Mouse (Mus musculus) liver, embryonic 15.5 days (tissue): ENCODE data around the gene Cpb1. TPM values are rescaled to one million over a fixed set of nuclear protein-coding genes. Genes with fewer than 3 reads are reported as not detected.

Experiments used
- ATAC-seq: fragments of 200-750 bp; cut with Nextera tagmentation; 2 replicates; pipeline ENCODE4 v1.8.0; 2017; ENCODE audit warnings: moderate number of reproducible peaks, mild to moderate bottlenecking, moderate library complexity; ENCODE audit not compliant: insufficient read depth
- H3K27ac ChIP-seq: fragments of 300-500 bp; sonication (generic); replicated peaks from 2 replicates; pipeline ENCODE4 v1.5.1; 2015; ENCODE audit warnings: mild to moderate bottlenecking, inconsistent platforms
- H3K27me3 ChIP-seq: fragments of 300-500 bp; sonication (generic); 2 replicates; pipeline ENCODE4 v1.6.1; 2015; ENCODE audit warnings: mild to moderate bottlenecking, inconsistent platforms
- H3K36me3 ChIP-seq: fragments of 300-500 bp; sonication (generic); replicated peaks from 2 replicates; pipeline ENCODE4 v1.6.1; 2015; ENCODE audit warnings: moderate library complexity, mild to moderate bottlenecking, inconsistent platforms
- H3K4me1 ChIP-seq: fragments of 300-500 bp; sonication (generic); replicated peaks from 2 replicates; pipeline ENCODE4 v1.6.1; 2015; ENCODE audit warnings: inconsistent platforms
- H3K4me2 ChIP-seq: fragments of 300-500 bp; sonication (generic); 2 replicates; pipeline ENCODE4 v1.6.1; 2015; ENCODE audit warnings: moderate library complexity, mild to moderate bottlenecking, inconsistent platforms
- H3K4me3 ChIP-seq: fragments of 300-500 bp; sonication (generic); replicated peaks from 2 replicates; pipeline ENCODE4 v1.5.1; 2015; ENCODE audit warnings: mild to moderate bottlenecking, inconsistent platforms
- H3K9ac ChIP-seq: fragments of 300-500 bp; sonication (generic); 2 replicates; pipeline ENCODE4 v1.6.1; 2015; ENCODE audit warnings: moderate library complexity, mild to moderate bottlenecking, inconsistent platforms
- H3K9me3 ChIP-seq: fragments of 300-500 bp; sonication (generic); replicated peaks from 2 replicates; pipeline ENCODE4 v1.6.1; 2016; ENCODE audit warnings: inconsistent platforms
- WGBS: fragments of 180-500 bp; shearing (Covaris S2); methylation state at CpG from one replicate; pipeline ENCODE4 v1.1.7; 2015; ENCODE audit warnings: mixed read lengths; ENCODE audit not compliant: insufficient replicate concordance; 5-methylcytosine and 5-hydroxymethylcytosine counted together
- polyA plus RNA-seq: library from polyadenylated mRNA; unstranded; fragments of >200 nt; fragmentation: Nextera tagmentation; extraction: Ambion mirVana; gene quantifications from 2 replicates; pipeline ENCODE4 v1.2.1, GENCODE M21; 2015

Cpb1 gene
- polyA plus RNA-seq: 0.06 and 0.61 TPM in 2 replicates

DNA sequence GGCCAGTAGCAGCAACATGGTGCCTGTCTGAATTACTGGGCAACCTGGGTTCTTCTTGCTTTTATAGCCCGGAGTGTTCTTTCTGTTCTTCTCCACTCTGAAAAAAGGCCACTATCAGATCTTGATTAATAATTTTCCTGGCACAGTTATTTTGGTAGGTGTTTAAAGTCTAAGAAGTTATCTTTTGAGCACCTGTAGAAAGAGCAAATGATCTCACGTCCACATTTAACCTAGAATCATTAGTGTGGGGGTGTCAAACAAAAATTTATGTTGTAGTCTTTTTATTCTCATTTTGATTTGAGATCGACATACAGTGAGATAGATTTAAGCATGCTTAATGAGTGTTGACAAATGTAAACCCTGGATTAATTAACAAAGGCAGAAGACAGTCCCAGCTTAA lies at the start of gene Cpb1:
Cpb1 (minus strand) TSS at position 101 of the 400 bp plus-strand sequence.
- 64% methylated on average over 3 of the region's 3 CpGs for WGBS
- no peak for ATAC-seq
- H3K9me3 ChIP-seq: no peaks in the 10 kb centered on the region
- H3K4me1 ChIP-seq: no peaks in the 10 kb centered on the region
- no peak within 1 kb of the TSS for H3K4me2 ChIP-seq
- no peak within 1 kb of the TSS for H3K9ac ChIP-seq
- H3K27ac ChIP-seq: no peak within 1 kb of the TSS
- no peaks in the 10 kb centered on the region for H3K27me3 ChIP-seq
- H3K4me3 ChIP-seq: no peak within 1 kb of the TSS
- H3K36me3 ChIP-seq: no peaks in the 10 kb centered on the region

DNA sequence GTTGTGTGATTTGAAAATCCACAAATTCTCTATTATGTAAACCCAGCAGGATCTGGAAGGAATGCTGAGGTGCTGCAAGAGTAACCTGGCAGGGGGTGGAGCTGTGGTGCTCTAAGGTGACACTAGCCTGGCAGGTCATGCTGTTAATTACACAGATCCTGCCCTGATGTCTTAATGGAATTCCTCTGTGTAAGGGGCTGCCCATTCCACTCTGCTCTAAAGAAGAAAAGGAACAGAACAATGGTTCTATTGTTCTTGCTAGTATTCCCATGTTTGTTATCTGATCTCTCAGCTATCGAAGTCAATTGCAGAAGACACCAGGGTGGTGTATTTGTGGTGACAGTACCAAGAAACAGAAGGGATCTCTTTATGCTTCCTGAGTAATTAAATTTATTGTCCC lies 41.7 kb upstream of the Cpb1 start:
- Histone ChIP-seq H3K9me3 (no peaks in the 10 kb centered on the region), H3K4me2 (no peak overlapping the region), H3K36me3 (no peaks in the 10 kb centered on the region), H3K27me3 (no peaks in the 10 kb centered on the region), H3K9ac (no peak overlapping the region), H3K4me1 (no peaks in the 10 kb centered on the region), H3K27ac (no peak overlapping the region), H3K4me3 (no peak overlapping the region)
- ATAC-seq: no peak
- WGBS: 20% methylated on average over 1 of the region's 1 CpGs

DNA sequence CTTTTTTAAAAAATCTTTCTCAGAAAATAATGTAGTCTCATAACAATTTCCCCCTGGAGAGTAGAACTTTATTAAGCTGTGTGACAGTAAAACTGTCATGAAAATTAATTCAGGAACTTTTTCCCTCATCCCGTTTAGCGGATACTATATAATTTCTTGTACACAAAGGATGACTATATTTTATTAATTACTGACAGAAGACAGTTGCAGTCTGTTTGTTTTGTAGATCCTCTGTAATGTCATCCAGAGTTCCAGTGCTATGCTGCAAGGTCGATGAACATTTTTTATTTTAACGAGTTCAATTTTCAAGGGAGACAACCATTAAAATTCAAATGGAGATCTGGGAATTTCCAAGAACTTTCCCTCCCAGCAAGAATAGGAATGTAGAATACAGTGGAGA lies 33.6 kb upstream of the Cpb1 start:
- no peaks in the 10 kb centered on the region for H3K36me3 ChIP-seq
- H3K9me3 ChIP-seq: no peaks in the 10 kb centered on the region
- H3K9ac ChIP-seq: no peak overlapping the region
- no peak overlapping the region for H3K4me3 ChIP-seq
- H3K27ac ChIP-seq: no peak overlapping the region
- no peaks in the 10 kb centered on the region for H3K27me3 ChIP-seq
- H3K4me1 ChIP-seq: no peaks in the 10 kb centered on the region
- ATAC-seq: no peak
- H3K4me2 ChIP-seq: no peak overlapping the region
- 74% methylated on average over 4 of the region's 4 CpGs for WGBS

DNA sequence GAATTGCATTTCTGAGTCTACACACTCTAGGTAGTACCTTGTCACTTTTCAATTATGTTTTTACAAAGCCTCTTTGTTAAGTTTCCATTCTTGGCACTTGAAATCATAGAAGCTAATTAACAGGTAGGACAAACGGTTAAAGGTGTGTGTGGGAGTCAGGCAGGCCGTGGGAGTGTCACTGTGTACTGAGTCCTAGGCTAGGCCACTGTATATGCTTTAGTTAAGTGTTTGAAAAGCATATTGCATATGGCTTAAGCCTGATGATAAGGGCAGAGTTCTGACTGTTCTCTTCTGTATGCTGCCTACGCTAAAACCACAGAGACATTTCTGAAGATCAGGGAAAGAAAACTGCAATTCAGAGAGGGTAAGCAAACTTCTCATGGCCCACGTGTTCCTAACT lies 31.7 kb upstream of the Cpb1 start:
- Histone ChIP-seq H3K9ac (no peak overlapping the region), H3K27ac (no peak overlapping the region), H3K4me1 (no peaks in the 10 kb centered on the region), H3K27me3 (no peaks in the 10 kb centered on the region), H3K36me3 (no peaks in the 10 kb centered on the region), H3K4me2 (no peak overlapping the region), H3K4me3 (no peak overlapping the region), H3K9me3 (no peaks in the 10 kb centered on the region)
- 47% methylated on average over 4 of the region's 4 CpGs for WGBS
- ATAC-seq: no peak

- no peak overlapping the region for H3K27ac ChIP-seq
- H3K4me3 ChIP-seq: no peak overlapping the region
- H3K27me3 ChIP-seq: no peaks in the 10 kb centered on the region
- H3K9ac ChIP-seq: no peak overlapping the region
- no peaks in the 10 kb centered on the region for H3K36me3 ChIP-seq
- peak; percentile 5; the same call in 1 of the 2 replicates for ATAC-seq
- H3K4me2 ChIP-seq: no peak overlapping the region
- no peaks in the 10 kb centered on the region for H3K9me3 ChIP-seq
- WGBS: 5% methylated on average over 2 of the region's 2 CpGs
- no peaks in the 10 kb centered on the region for H3K4me1 ChIP-seq
Measured at GRCm38 (mm10) chr3:20304758-20305352, 29.3 kb upstream of the Cpb1 start.

DNA sequence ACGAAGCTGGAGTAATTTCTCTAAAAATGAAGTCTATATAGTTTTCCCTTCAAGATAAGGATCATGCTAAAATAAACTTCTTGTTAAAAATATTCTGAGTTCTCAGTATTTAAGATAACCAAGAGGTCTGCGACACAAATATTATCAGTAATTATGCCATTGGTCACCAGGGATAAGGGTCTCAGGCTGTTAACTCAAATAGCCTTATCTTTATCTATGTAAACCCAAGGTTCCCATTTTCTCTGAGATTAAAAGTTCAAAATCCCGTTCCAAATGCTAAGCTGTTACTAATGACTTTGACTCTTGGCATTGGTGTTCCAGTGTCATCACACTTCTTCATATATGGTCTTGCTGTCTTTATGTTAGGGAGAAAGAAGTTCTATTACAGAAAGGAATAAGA lies 20.0 kb upstream of the Cpb1 start:
- no peak for ATAC-seq
- H3K4me3 ChIP-seq: no peak overlapping the region
- no peaks in the 10 kb centered on the region for H3K36me3 ChIP-seq
- H3K27me3 ChIP-seq: no peaks in the 10 kb centered on the region
- 15% methylated on average over 3 of the region's 3 CpGs for WGBS
- no peaks in the 10 kb centered on the region for H3K4me1 ChIP-seq
- H3K9ac ChIP-seq: no peak overlapping the region
- H3K9me3 ChIP-seq: no peaks in the 10 kb centered on the region
- no peak overlapping the region for H3K27ac ChIP-seq
- no peak overlapping the region for H3K4me2 ChIP-seq

GRCm38 (mm10) chr3:20294542-20295348 lies 19.2 kb upstream of the Cpb1 start:
- Histone ChIP-seq H3K4me1 (no peaks in the 10 kb centered on the region), H3K9ac (no peak overlapping the region), H3K4me3 (no peak overlapping the region), H3K9me3 (no peaks in the 10 kb centered on the region), H3K4me2 (no peak overlapping the region), H3K27me3 (no peaks in the 10 kb centered on the region), H3K36me3 (no peaks in the 10 kb centered on the region), H3K27ac (no peak overlapping the region)
- WGBS: 58% methylated on average over 9 of the region's 9 CpGs
- ATAC-seq: no peak

- no peak for ATAC-seq
- Histone ChIP-seq H3K4me3 (no peak overlapping the region), H3K4me2 (no peak overlapping the region), H3K36me3 (no peaks in the 10 kb centered on the region), H3K9ac (no peak overlapping the region), H3K4me1 (no peaks in the 10 kb centered on the region), H3K9me3 (no peaks in the 10 kb centered on the region), H3K27ac (no peak overlapping the region), H3K27me3 (no peaks in the 10 kb centered on the region)
Measured at GRCm38 (mm10) chr3:20291370-20291769, 15.8 kb upstream of the Cpb1 start.

GRCm38 (mm10) chr3:20288761-20289160 lies 13.2 kb upstream of the Cpb1 start:
- no peak overlapping the region for H3K4me2 ChIP-seq
- no peaks in the 10 kb centered on the region for H3K9me3 ChIP-seq
- 63% methylated on average over 2 of the region's 2 CpGs for WGBS
- no peak overlapping the region for H3K4me3 ChIP-seq
- no peaks in the 10 kb centered on the region for H3K36me3 ChIP-seq
- no peak overlapping the region for H3K9ac ChIP-seq
- no peak overlapping the region for H3K27ac ChIP-seq
- ATAC-seq: no peak
- no peaks in the 10 kb centered on the region for H3K27me3 ChIP-seq
- H3K4me1 ChIP-seq: no peaks in the 10 kb centered on the region

GRCm38 (mm10) chr3:20281796-20282195 lies 6.3 kb upstream of the Cpb1 start:
- Histone ChIP-seq H3K9me3 (no peaks in the 10 kb centered on the region), H3K27me3 (no peaks in the 10 kb centered on the region), H3K4me2 (no peak overlapping the region), H3K4me3 (no peak overlapping the region), H3K27ac (no peak overlapping the region), H3K4me1 (no peaks in the 10 kb centered on the region), H3K36me3 (no peaks in the 10 kb centered on the region), H3K9ac (no peak overlapping the region)
- no peak for ATAC-seq
- 34% methylated on average over 1 of the region's 1 CpGs for WGBS

DNA sequence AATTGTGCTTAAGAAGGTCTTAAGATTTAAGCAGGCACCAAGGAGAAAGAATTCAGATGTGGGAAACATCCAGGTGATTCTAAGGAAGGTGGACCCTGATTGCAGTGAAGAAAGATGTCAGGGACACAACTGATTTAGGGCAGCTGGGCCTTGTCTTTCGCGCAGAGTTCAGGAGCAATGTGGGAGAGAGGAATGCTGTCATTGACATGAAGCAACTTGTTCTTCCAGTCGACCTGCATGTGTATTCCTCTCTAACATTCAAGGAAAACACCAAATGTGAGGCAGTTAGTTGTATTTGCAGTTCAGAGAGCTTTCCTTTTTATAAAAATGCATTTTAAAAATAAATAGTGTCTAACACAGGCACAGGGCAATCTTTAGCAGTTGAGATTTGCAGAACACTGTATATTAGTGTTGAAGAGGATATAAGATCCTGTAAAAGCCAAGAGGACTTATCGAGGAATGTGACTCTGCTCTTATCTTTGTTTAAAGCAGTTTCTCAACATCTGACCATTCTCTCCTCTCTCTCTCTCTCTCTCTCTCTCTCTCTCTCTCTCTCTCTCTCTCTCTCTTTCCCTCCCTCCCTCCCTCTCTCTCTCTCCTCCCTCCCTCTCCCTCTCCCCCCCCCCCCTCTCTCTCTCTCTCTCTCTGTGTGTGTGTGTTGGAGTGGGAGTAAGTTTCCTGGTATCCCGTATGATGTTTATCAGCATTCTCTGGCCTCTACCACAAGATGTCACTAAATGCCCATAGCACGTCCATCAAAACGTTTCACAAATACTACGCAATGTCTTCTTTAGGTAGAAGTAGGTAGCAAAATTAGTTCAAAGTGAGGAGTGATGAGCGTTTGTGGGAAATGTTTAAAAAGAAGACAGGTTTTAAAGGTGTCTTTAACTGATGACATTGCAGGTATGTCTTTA lies 20.7 kb downstream of the Cpb1 start:
- no peak overlapping the region for H3K4me3 ChIP-seq
- H3K27ac ChIP-seq: no peak overlapping the region
- H3K4me1 ChIP-seq: no peaks in the 10 kb centered on the region
- no peaks in the 10 kb centered on the region for H3K36me3 ChIP-seq
- H3K4me2 ChIP-seq: no peak overlapping the region
- WGBS: 33% methylated on average over 9 of the region's 9 CpGs
- H3K27me3 ChIP-seq: no peaks in the 10 kb centered on the region
- no peak for ATAC-seq
- H3K9ac ChIP-seq: no peak overlapping the region
- H3K9me3 ChIP-seq: no peaks in the 10 kb centered on the region
